Mouse (Mus musculus) gastrocnemius, postnatal 10 days (tissue): Measurements from ENCODE around the gene Snrpd2. TPM values are rescaled to one million over a fixed set of nuclear protein-coding genes. Genes with fewer than 3 reads are reported as not detected.

Experiments used
- DNase-seq: peaks from one replicate; pipeline ENCODE4 v3.0.0; 2021; ENCODE audit warnings: mixed read lengths
- long read RNA-seq, 2 experiments: library from polyadenylated mRNA; stranded (forward); transcript quantifications; one replicate each; pipeline ENCODE4 v2.0.0; 2021
- total RNA-seq, 2 experiments: library from RNA; stranded (reverse); gene quantifications; 2 replicates each; pipeline ENCODE4 v1.2.3; 2021

Snrpd2 gene
- total RNA-seq, result 10 to 100 TPM; 72.9 to 77.4 TPM
- long read RNA-seq, experiment 1, transcript Snrpd2-201 (3 exons, 1,420 nt), result major isoform, 59 of 61 reads
- long read RNA-seq, experiment 1, partial matches to known transcripts, result 1 of 61 reads
- long read RNA-seq, experiment 1, other reads (novel, unspliced or antisense), result 1 of 61 reads
- long read RNA-seq, experiment 2, transcript Snrpd2-201 (3 exons, 1,420 nt), result major isoform, 50 of 50 reads
- long read RNA-seq, experiment 2, partial matches to known transcripts, result 0 of 50 reads
- long read RNA-seq, experiment 2, other reads (novel, unspliced or antisense), result 0 of 50 reads

DNA sequence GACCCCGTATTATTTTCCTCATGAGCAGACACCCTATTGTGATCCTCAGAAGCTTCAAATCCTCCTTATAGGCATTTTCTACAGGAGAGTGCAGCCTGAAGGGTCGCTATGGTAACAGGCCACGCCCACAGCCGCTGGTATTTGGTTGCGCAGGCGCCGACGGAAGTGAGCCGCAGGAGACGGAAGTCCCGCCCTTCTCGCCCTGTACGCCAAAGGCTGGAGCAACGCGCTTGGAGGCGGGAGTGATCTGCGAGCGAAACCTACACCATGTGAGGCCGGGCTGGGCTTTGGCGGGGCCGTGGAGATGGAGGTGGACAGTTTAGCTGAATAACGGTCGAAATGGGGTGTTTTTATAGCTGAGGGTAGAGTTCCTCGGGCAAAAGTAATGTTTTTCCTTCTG is at the start of gene Snrpd2:
Snrpd2 (plus strand) TSS at position 97 of the 400 bp plus-strand sequence.
- DNase-seq, result peak; percentile 99

DNA sequence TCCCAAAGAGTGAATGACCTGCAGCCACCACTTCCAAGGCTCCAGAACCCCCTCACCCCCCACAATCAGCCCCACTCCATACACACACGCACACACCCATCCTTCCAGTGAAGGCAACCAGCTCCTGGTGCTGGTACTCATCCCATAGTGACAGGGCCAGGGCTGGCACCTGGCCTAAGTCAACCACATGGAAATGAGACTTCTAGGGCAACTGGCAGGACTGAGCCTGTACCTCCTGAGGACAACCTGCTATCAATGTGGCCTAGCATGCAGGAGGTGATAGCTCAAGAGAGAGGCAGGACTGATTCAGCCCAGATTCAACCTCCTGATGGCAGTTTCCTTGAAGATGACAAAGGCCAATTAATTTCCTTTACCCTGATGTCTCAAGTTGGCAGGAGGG is 49.2 kb upstream of the Snrpd2 start:
- no peak for DNase-seq

DNA sequence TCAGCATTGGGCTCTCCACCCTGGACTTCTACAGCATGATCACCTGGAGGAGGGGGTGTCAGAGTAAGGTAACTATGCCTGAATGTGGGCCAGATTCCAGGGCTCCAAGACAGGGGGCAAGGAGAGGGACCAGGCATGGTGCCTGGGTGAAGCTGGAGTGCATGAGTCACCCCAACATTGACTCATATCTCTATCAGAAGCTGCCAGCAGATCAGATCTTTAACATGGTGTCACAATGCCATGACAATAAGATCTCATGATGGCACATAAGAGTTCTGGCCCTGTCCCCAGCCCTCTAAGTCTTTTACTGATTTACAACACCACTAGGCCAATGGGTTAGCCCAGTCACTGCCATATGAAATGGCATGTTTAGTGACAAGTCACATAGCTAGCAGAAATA is 45.8 kb upstream of the Snrpd2 start:
- no peak for DNase-seq

DNA sequence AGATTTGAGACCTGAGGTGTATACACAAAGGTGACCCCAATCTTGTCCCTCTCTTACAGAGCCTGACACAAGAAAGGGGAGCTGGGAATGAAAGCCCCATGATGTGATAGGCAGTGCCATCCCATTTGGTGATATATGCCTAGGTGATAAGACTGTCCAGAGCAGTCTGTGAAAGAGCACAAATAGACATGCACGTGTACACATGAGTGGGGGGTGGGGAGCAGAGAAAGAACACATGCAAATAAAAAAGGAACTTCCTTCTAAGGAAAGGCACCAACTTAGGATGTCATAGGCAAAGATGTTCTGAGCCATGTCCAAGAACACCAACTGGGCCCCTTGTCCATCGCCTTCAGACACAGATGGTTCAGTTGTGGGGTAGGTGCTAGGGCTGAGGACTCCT is 45.0 kb upstream of the Snrpd2 start:
- DNase-seq, result no peak

DNA sequence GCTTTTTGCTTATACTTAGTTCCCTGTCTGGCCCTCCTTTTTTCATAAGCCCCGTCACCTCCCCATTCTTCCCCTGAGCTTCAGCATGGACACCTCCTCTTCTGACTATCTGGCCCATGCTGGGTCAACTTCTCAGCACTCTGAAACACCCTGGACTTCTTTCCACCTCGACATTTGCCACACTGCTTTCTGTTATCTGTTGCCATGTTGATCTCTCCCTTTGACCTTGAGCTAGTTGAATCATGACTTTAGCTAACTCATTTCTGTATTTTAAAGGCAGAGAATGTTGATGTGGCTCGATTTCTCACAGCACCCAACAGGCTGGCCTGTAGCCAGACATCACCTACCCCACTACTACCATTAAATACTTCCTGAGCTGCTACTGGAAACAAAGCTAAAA is 42.1 kb upstream of the Snrpd2 start:
- no peak for DNase-seq

DNA sequence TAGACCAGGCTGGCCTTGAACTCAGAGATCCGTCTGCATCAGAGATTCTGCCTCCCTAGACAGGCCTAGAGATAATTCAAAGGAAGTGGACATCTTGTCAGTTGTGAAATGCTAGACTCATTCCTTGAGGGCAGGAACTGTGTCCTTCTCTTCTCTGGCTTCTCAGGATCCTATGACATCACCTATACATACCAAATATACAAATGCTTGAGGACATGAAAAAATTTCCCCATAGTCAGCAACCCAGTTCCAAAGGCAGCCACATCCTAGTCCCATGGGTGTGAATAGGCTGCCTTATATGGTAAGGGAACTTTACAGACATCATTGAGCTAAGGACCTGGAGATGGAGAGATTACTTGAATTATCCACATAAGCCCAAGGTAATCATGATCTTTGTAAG is 40.0 kb upstream of the Snrpd2 start:
- DNase-seq, result no peak

DNA sequence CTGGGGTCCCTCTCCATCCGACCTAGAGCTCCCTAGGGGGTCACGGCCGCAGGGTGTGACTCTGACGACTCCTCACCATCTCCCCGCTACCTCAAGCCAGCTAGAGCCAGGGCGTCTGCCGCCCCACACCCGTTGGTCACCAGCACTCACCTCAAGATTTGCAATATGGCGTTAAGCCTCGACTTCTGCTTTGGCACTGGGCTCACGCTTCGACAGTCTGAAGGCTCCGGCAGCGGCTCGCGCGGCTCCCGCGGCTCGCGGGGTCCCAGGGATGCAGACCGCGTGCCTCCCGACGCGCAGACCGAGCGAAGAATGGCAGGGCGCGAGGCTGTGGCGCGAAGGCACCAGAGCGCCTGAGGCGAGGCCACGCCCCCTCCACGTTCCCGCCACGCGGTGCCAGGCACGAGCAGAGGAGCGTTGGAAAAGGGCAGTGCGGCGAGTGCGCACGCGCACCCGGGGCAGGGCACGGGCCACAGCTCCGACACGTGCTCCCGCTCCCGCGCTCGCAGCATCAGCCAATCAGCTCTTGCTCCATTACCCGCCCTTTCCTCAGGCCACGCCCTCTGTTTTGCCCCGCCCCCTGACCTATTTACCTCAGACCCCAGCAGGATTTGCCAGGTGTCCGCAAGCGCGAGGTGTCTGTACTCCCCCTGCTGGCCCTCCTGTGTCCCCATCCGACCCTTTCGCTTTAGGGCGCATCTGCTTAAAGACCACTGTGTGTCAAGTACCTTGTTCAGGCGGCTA is 31.3 kb upstream of the Snrpd2 start, which contains the start of gene Gm4969:
Gm4969 (minus strand) TSS at position 341 of the 744 bp plus-strand sequence.
- peak; percentile 55 for DNase-seq

DNA sequence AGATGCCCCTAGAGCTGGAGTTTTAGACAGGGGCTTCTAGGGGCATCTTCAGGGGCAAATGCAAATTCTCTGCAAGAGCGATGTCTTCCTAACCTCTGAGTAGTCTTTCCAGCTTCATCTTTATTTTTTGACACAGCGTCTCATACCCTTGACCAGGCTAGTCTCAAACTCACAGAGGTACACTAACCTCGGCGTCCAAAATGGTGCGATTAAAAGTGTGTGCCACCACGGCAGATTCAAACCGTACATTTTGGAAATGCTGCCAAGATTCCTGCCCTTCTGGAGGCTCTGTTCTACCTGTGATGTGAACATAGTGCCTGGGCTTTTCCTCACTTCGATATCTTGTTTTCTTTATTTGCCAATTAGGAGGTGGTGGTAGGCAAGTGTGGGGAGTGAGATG is 30.4 kb upstream of the Snrpd2 start:
- no peak for DNase-seq

DNA sequence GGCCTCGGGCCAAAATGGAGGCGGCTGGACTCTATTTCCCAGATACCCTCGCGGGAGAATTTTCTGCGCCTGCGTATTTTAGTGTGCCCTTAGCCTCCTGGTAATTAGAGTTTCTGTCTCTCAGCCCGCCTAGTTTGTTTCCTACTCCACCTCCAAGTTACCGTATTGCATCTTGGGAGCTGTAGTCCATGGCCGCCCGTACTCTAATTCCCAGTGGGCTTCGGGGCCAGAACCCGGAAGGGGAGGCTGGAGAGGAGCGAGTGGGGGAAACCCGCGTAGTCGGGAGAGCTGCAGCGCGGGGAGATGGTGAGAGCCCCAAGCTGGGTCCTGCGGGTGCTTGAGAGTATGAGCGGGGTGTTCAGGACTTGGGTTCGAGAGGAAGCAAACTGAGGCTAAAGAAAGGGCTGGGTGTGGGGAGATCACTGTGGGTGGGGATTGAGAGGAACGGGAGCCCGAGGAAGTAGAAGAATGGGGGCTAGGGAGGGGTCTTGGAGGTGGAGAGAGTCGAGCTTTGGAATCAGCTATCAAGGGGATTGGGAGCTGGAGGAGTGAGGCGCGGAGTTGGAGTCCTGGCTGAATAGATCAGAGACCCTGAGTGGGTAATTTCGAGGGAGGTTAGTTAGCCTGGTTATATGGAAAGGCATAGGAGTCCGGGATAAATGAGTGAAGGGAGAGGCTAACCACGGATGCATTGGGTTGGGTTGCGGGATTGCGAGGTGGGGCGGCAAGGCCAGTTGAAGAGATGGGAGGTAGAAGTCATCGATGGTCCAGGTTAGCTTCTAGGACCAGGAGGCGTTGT is 29.7 kb upstream of the Snrpd2 start, which contains the start of gene Fbxo46:
Fbxo46 (plus strand) TSS at position 229 of the 799 bp plus-strand sequence.
- DNase-seq, result peak; percentile 85

DNA sequence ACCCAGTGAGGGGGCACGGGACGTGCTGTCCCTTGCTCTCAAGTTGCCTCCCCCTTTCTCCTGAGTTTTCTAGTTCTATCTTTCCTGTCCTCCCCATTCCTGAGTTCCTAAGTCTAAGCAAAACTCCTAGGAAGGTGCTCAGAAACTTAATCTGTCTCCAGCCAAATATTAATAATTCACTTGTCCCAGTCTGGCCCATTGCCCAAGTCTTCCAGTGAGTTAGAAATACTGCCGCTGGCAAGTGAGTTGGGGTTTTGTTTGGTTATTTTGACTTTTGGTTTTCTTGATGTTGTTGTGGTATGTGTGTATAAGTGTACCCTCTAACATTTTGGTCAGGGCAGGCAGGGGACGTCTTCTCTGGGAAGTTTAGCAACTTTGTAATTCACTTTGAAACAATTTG is 27.8 kb upstream of the Snrpd2 start:
- DNase-seq, result no peak

DNA sequence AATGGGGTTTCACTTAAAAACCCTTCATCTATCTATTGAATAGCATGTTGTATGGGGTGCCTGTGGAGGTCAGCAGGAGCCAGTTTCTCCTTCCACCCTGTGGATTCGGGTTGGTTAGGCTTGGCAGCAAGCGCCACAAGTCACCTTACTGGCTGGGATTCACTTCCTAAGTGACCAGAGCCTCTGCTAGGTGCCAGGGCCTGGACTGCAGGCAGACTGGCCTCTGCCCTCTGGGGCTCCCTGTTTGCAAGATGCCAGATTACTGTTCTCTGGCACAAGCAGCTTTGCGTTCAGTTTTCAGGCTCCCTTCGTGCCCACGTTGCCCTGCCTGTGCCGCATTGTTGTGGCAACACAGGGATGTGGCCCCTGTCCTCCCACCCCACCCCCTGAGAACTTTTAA is 24.8 kb upstream of the Snrpd2 start:
- no peak for DNase-seq

DNA sequence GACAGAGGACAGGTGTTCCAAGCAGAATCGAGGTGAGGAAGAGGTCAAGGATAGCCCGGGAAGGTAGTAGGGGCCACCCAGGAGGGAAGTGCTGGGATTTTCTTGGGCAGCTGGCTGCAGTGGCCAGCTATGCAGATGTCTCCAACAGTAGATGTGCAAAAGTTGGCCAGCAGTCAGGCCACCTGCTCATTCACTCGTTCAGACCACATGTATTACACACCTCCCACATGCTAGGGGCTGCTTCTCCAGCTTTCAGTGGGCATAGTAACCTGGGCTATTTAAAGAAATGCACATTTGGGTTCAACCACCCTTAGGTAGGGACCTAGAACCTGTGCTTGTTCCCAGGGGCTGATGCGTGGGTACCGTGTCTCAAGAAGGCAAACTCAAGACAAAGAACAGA is 21.8 kb upstream of the Snrpd2 start:
- no peak for DNase-seq

DNA sequence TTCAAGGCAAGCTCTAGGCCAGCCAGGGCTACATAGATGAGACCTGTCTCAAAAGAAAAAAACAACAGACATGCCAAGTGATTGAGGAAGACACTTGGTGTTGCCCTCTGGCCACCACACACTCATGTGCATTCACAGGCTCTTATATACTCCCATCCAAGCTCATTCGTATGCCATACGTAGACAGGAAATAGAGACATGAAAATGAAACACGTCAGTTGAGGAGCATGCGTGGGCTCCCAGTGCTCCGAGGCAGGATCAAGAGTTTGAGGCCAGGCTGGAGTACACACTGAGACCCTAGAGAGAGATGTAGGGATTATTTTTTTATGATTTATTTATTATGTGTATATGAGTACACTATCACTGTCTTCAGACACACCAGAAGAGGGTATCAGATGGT is 20.1 kb upstream of the Snrpd2 start:
- DNase-seq, result no peak

DNA sequence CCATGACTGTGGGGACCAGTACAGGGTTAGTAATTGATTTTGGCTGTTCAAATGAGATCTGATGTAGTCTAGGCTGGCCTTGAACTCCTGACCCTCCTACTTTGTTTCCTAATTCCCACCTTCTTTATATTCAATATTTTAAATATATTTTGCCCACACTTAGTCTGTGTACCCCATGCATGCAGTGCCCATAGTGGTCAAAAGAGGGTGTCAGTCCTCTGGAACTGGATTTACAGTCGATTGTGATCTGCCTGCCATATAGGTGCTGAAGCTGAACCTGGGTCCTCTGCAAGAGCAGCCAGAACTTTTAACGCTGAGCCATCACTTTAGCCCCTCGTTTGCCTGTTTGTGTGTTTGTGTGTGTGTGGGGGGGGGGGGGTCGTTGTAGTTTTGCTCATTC is 18.9 kb upstream of the Snrpd2 start:
- no peak for DNase-seq

DNA sequence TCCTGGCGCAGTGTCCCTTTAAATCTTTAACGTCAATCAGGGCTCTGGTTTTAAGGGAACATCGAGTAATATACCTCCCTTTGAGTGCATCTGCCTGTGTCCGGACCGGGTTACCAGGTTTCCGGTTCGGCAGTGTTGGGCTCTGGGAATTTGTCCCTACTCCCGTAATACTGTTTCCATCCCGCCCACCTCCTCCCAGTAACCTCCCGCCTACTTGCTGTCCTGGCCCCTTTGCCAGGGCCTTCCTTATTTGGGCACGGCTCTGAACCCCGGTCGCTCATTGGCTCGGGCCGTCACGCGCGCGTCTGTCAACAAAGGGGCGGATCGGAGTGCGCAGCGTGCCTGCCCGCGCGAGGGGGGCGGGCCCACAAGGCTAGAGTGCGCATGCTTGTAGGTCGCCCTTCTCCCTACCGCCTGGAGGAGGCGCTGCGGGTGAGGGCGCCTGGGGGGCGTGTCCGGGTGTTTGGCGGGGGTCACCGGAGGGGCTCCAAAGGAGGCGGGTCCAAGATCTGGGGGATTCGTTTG is 18.1 kb upstream of the Snrpd2 start:
- peak; percentile 97 for DNase-seq

DNA sequence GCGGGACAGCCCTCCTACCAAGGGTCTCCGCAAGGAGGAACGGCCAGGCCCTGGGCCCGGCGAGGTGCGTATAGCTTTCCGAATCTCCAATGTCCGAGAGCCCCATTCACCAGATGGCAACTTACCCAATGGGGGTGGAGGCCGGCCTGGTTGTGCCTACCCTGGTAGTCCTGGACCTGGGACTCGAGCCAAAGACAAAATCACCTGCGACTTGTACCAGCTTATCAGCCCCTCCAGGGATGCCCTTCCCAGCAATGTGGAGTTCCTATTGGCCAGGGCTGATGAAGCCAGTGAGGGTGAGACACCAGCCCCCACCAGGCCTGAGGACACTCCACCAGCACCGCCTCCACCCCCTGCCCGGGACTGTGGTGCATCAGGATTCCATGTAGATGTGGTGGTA is 13.4 kb upstream of the Snrpd2 start:
- no peak for DNase-seq

DNA sequence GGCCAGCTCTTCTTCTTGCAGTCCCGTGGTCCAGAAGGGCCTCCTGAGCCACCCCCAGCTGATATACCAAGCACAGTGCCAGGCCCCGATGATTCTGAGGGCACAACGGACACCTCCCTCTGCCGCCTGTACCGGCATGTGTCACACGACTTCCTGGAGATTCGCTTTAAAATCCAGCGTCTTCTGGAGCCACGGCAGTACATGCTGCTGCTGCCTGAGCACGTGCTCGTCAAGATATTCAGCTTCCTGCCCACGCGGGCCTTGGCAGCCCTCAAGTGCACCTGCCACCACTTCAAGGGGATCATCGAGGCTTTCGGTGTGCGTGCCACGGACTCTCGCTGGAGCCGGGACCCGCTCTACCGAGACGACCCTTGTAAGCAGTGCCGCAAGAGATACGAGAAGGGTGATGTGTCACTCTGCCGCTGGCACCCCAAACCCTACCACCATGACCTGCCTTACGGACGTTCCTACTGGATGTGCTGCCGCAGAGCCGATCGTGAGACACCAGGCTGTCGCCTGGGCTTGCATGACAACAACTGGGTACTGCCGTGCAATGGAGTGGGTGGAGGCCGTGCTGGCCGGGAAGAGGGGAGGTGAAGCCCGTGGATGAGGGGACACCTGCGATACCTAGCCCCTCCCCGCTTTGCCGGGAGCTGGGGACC is 12.7 kb upstream of the Snrpd2 start:
- no peak for DNase-seq

DNA sequence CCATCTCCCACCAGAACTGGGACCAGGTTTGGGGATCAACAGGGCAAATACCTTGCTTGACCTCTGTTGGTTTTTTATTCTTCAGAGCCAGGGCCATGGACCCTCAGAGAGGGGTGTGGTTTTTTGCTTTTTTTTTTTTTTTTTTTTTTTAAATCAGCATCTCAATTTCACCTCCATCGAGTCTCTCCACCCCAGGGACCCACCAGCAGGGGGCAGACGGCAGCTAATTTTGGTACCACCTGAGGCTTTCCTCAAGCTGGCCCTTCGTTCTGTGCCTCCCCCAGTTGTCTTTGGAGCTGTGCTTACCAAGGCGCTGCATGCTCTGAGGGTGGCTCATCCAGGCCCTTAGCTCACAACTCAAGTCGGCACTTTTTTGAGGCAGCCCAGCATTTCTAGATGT is 12.1 kb upstream of the Snrpd2 start:
- DNase-seq, result peak; percentile 69

DNA sequence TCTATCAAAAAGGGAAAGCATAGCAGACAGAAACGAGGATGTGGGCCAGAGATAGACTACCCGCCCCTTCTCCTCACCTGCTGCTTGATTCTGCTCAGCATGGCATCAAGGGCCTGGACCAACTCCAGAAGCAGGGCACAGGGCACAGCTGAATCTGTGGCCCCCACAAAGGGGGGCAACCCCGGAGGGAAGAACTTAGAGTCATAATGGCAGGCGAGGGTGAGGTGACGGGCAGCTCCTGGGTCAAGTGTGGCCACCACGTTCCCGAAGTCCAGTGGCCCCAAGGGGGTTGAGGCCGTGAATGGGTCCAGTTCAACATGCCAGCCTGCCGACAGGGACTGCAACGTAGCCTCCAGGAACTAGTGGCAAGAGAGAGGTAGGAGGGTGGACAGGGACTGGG is 2.7 kb upstream of the Snrpd2 start:
- DNase-seq, result no peak

DNA sequence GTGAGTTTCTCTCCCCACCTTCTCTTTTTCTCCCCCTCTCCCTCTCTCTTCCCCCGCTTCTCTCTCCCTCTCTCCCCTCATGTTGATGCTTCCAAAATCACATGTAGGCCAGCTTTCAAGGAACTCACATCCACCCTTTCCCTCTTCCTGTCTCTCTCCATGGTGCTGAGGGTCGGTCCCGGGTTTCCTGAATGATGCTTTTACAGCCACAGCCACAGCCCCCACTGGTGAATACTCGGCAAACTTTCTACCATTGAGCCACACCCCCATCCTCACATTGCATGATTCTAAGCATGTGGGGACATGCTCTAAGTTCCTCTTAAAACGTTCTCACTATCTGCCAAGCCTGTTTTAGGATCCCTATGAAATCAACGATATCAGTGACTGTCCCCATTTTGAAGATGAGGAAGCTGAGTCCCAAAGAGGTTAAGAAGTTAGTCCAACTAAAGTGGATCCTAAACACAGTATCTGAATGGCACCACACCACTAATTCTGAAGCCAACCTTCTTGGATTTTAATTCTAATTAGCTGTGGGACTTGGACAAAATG is 2.0 kb upstream of the Snrpd2 start:
- no peak for DNase-seq

DNA sequence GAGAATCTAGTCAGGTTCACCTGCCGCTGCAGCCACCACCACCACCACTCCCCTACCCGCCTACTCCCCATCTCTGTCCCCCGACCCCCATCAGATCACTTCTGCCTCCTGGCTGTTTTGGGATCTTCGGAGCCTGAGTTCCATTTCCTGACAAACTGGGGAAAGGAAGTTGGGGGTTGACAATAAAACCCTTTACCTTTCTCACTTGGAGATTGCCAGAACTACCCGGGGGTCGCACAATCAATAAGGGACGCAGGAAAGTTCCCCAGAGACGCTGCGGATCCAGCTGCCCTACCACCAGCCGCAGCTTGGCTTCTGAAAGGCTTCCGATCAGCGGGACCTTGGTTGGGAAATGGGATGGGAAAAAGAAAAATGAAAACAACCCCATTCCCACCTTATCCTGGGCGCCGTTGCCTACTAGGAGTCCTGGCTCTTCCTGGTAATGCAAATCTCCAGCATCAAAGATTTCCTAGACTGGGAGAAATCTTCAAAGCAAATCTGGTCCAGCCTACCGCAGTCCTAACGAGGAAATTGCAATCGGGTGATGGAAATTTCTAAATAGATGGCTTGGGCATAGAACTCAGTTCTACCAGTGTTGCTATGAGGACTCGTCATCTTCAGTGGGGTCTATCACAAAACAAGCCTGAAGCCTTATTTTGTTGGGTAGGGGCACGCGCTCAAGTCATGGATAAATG is 1.2 kb upstream of the Snrpd2 start:
- no peak for DNase-seq
